Mouse (Mus musculus) hindbrain, postnatal 0 days (tissue): ENCODE measurements at regions not wholly inside any gene's neighbourhood (a gene's known extent, or its start where the extent isn't known, plus 50 kb on each side); places are given as distances from the start of the nearest gene placed in this dataset.

Experiments
- ATAC-seq: fragments of 200-750 bp; cut with Nextera tagmentation; 2 replicates; pipeline ENCODE4 v1.8.0; 2017; ENCODE audit warnings: mild to moderate bottlenecking, moderate TSS enrichment, moderate library complexity
- DNase-seq: peaks from one replicate; pipeline ENCODE4 v3.0.0-alpha.2; 2015; ENCODE audit warnings: low spot score
- H3K27ac ChIP-seq: fragments of 300-500 bp; sonication (generic); 2 replicates; pipeline ENCODE4 v1.5.1; 2014; ENCODE audit warnings: mild to moderate bottlenecking
- H3K27me3 ChIP-seq: fragments of 300-500 bp; sonication (generic); 2 replicates; pipeline ENCODE4 v1.6.1; 2014; ENCODE audit warnings: low read length, mixed read lengths; ENCODE audit not compliant: insufficient read depth
- H3K36me3 ChIP-seq: fragments of 300-500 bp; sonication (generic); 2 replicates; pipeline ENCODE4 v1.6.1; 2014; ENCODE audit warnings: low read length, mixed read lengths; ENCODE audit not compliant: insufficient read depth
- H3K4me1 ChIP-seq: fragments of 300-500 bp; sonication (generic); 2 replicates; pipeline ENCODE4 v1.6.1; 2014; ENCODE audit warnings: antibody characterized with exemption, low read length, mixed read lengths; ENCODE audit not compliant: insufficient read depth
- H3K4me2 ChIP-seq: fragments of 300-500 bp; sonication (generic); 2 replicates; pipeline ENCODE4 v1.6.1; 2014; ENCODE audit warnings: low read depth, mild to moderate bottlenecking, low read length, moderate library complexity, mixed read lengths
- H3K4me3 ChIP-seq: fragments of 300-500 bp; sonication (generic); 2 replicates; pipeline ENCODE4 v1.5.1; 2014; ENCODE audit warnings: low read length
- H3K9ac ChIP-seq: fragments of 300-500 bp; sonication (generic); replicated peaks from 2 replicates; pipeline ENCODE4 v1.6.1; 2014; ENCODE audit warnings: mild to moderate bottlenecking, low read length, moderate library complexity, mixed read lengths
- H3K9me3 ChIP-seq: fragments of 300-500 bp; sonication (generic); 2 replicates; pipeline ENCODE4 v1.6.1; 2016; ENCODE audit warnings: low read length, mixed read lengths
- CTCF ChIP-seq: IDR thresholded peaks from 2 replicates; pipeline ENCODE4 v1.5.1; 2016; ENCODE audit warnings: antibody characterized with exemption, control low read depth, low read depth
- WGBS: fragments of 180-500 bp; shearing (Covaris S2); extraction: QIAGEN DNeasy Blood & Tissue Kit; methylation state at CpG from one replicate; pipeline ENCODE4 v1.1.7; 2014; 5-methylcytosine and 5-hydroxymethylcytosine counted together

GRCm38 (mm10) chr7:118042914-118043313 lies 73.1 kb downstream of the Rps15a start:
- Histone ChIP-seq H3K9ac (no peak overlapping the region), H3K27ac (no peak overlapping the region), H3K36me3 (no peaks in the 10 kb centered on the region), H3K4me3 (no peak overlapping the region), H3K27me3 (no peaks in the 10 kb centered on the region), H3K9me3 (no peaks in the 10 kb centered on the region), H3K4me2 (no peak overlapping the region), H3K4me1 (no peaks in the 10 kb centered on the region)
- WGBS: 69% methylated on average over 10 of the region's 10 CpGs
- DNase-seq (no peak), ATAC-seq (no peak)
- no peak for TF ChIP-seq CTCF

GRCm38 (mm10) chr7:118039862-118040261 lies 76.1 kb downstream of the Rps15a start:
- no peak overlapping the region for H3K9ac ChIP-seq
- no peak overlapping the region for H3K27ac ChIP-seq
- no peaks in the 10 kb centered on the region for H3K36me3 ChIP-seq
- ATAC-seq: no peak
- TF ChIP-seq CTCF: no peak
- WGBS: 84% methylated on average over 4 of the region's 4 CpGs
- no peak for DNase-seq
- H3K4me2 ChIP-seq: no peak overlapping the region
- H3K4me3 ChIP-seq: no peak overlapping the region
- H3K9me3 ChIP-seq: no peaks in the 10 kb centered on the region
- H3K27me3 ChIP-seq: no peaks in the 10 kb centered on the region
- H3K4me1 ChIP-seq: no peaks in the 10 kb centered on the region

- no peak for TF ChIP-seq CTCF
- no peaks in the 10 kb centered on the region for H3K27me3 ChIP-seq
- no peak overlapping the region for H3K4me2 ChIP-seq
- no peak overlapping the region for H3K9ac ChIP-seq
- WGBS: 57% methylated on average over 3 of the region's 3 CpGs
- DNase-seq (no peak), ATAC-seq (no peak)
- H3K9me3 ChIP-seq: no peaks in the 10 kb centered on the region
- no peaks in the 10 kb centered on the region for H3K36me3 ChIP-seq
- no peak overlapping the region for H3K27ac ChIP-seq
- H3K4me3 ChIP-seq: no peak overlapping the region
- H3K4me1 ChIP-seq: no peaks in the 10 kb centered on the region
Measured at GRCm38 (mm10) chr7:118037062-118037461, 78.9 kb downstream of the Rps15a start.

- ATAC-seq (peak; percentile 49; the same call in 1 of the 2 replicates), DNase-seq (peak; percentile 66)
- no peak for TF ChIP-seq CTCF
- H3K36me3 ChIP-seq: no peaks in the 10 kb centered on the region
- 21% methylated on average over 10 of the region's 10 CpGs for WGBS
- H3K4me1 ChIP-seq: peaks cover 7% of the 10 kb centered on the region; the same call in 1 of the 2 replicates
- H3K27me3 ChIP-seq: no peaks in the 10 kb centered on the region
- H3K4me2 ChIP-seq: no peak overlapping the region
- no peak overlapping the region for H3K27ac ChIP-seq
- H3K9ac ChIP-seq: no peak overlapping the region
- no peak overlapping the region for H3K4me3 ChIP-seq
- no peaks in the 10 kb centered on the region for H3K9me3 ChIP-seq
Measured at GRCm38 (mm10) chr7:118026106-118026526, 89.9 kb downstream of the Rps15a start.

- Histone ChIP-seq H3K27ac (peak overlapping the region; percentile 20; the same call in 1 of the 2 replicates), H3K27me3 (no peaks in the 10 kb centered on the region), H3K9me3 (no peaks in the 10 kb centered on the region), H3K4me1 (no peaks in the 10 kb centered on the region), H3K36me3 (no peaks in the 10 kb centered on the region), H3K4me2 (no peak overlapping the region), H3K9ac (no peak overlapping the region), H3K4me3 (no peak overlapping the region)
- whole genome bisulfite sequencing: 46% methylated on average over 7 of the region's 7 CpGs
- DNase-seq: peak; percentile 17
- no peak for ATAC-seq
- TF ChIP-seq CTCF: no peak
Measured at GRCm38 (mm10) chr7:118004620-118005019, 111.4 kb downstream of the Rps15a start.

- Histone ChIP-seq H3K27me3 (no peaks in the 10 kb centered on the region), H3K9me3 (no peaks in the 10 kb centered on the region), H3K4me1 (no peaks in the 10 kb centered on the region), H3K36me3 (no peaks in the 10 kb centered on the region), H3K4me3 (no peak overlapping the region), H3K27ac (no peak overlapping the region), H3K4me2 (no peak overlapping the region), H3K9ac (no peak overlapping the region)
- no peak for ATAC-seq
- 73% methylated on average over 3 of the region's 3 CpGs for WGBS
- TF ChIP-seq CTCF: no peak
- DNase-seq: no peak
Measured at GRCm38 (mm10) chr7:118001881-118002280, 114.1 kb downstream of the Rps15a start.

GRCm38 (mm10) chr7:118001121-118001520 lies 114.9 kb downstream of the Rps15a start:
- no peaks in the 10 kb centered on the region for H3K27me3 ChIP-seq
- ATAC-seq: no peak
- H3K9me3 ChIP-seq: no peaks in the 10 kb centered on the region
- no peak overlapping the region for H3K9ac ChIP-seq
- no peak overlapping the region for H3K4me2 ChIP-seq
- no peaks in the 10 kb centered on the region for H3K36me3 ChIP-seq
- no peak for TF ChIP-seq CTCF
- DNase-seq: peak; percentile 33
- H3K27ac ChIP-seq: no peak overlapping the region
- no peaks in the 10 kb centered on the region for H3K4me1 ChIP-seq
- 12% methylated on average over 4 of the region's 4 CpGs for WGBS
- no peak overlapping the region for H3K4me3 ChIP-seq
